Mouse (Mus musculus) heart, adult 18-20 months (tissue): Measurements from ENCODE around the gene Sec22c. TPM values are rescaled to one million over a fixed set of nuclear protein-coding genes. Genes with fewer than 3 reads are reported as not detected.

Experiments used
- DNase-seq, 2 experiments: peaks; one replicate each; pipeline ENCODE4 v3.0.0; 2021 to 2022; ENCODE audit warnings: mixed read lengths in 1 of 2
- total RNA-seq, 2 experiments: library from RNA; stranded (reverse); gene quantifications; 2 replicates each; pipeline ENCODE4 v1.2.3; 2021

Gene Sec22c
- total RNA-seq, 2 experiments from 2014 or later = 5.2 to 6.2 TPM

- DNase-seq = no peak
Observed at GRCm38 (mm10) chr9:121694736-121695135, 10.6 kb downstream of the Sec22c start.

GRCm38 (mm10) chr9:121690734-121691133 lies 14.6 kb downstream of the Sec22c start:
- no peak for DNase-seq

- DNase-seq = no peak
Observed at GRCm38 (mm10) chr9:121690200-121690651, 15.1 kb downstream of the Sec22c start.

- no peak for DNase-seq
Observed at GRCm38 (mm10) chr9:121684702-121685101, 20.6 kb downstream of the Sec22c start.

GRCm38 (mm10) chr9:121682037-121682680 lies 23.1 kb downstream of the Sec22c start:
- no peak for DNase-seq

GRCm38 (mm10) chr9:121681191-121681590 lies 24.1 kb downstream of the Sec22c start:
- no peak for DNase-seq

- peak; percentile 56 to 62 for DNase-seq
Observed at GRCm38 (mm10) chr9:121679549-121679948, 25.7 kb downstream of the Sec22c start.

- no peak for DNase-seq
Observed at GRCm38 (mm10) chr9:121677476-121677875, 27.8 kb downstream of the Sec22c start.

- DNase-seq = no peak
Observed at GRCm38 (mm10) chr9:121677069-121677468, 28.2 kb downstream of the Sec22c start.

- no peak for DNase-seq
Observed at GRCm38 (mm10) chr9:121675556-121675955, 29.7 kb downstream of the Sec22c start.

- DNase-seq = peak in 1 of 2 experiments; percentile 32
Observed at GRCm38 (mm10) chr9:121675011-121675410, 30.3 kb downstream of the Sec22c start.

GRCm38 (mm10) chr9:121673716-121674115 lies 31.6 kb downstream of the Sec22c start:
- no peak for DNase-seq

GRCm38 (mm10) chr9:121672311-121672710 lies 33.0 kb downstream of the Sec22c start:
- DNase-seq = peak; percentile 69 to 76

GRCm38 (mm10) chr9:121671300-121671699 lies 34.0 kb downstream of the Sec22c start:
- DNase-seq = peak; percentile 60 to 72

- DNase-seq = peak; percentile 62 to 72
Observed at GRCm38 (mm10) chr9:121669348-121669791, 35.9 kb downstream of the Sec22c start.

GRCm38 (mm10) chr9:121667822-121668221 lies 37.5 kb downstream of the Sec22c start:
- DNase-seq = no peak

- no peak for DNase-seq
Observed at GRCm38 (mm10) chr9:121666957-121667630, 38.2 kb downstream of the Sec22c start.

GRCm38 (mm10) chr9:121664104-121664503 lies 41.2 kb downstream of the Sec22c start:
- DNase-seq = no peak

GRCm38 (mm10) chr9:121663467-121663866 lies 41.8 kb downstream of the Sec22c start:
- DNase-seq = no peak

GRCm38 (mm10) chr9:121659791-121660190 lies 45.5 kb downstream of the Sec22c start:
- DNase-seq = no peak

GRCm38 (mm10) chr9:121658248-121658647 lies 47.0 kb downstream of the Sec22c start:
- DNase-seq = no peak

GRCm38 (mm10) chr9:121657143-121657542 lies 48.1 kb downstream of the Sec22c start:
- DNase-seq = no peak

GRCm38 (mm10) chr9:121656322-121656721 lies 49.0 kb downstream of the Sec22c start:
- no peak for DNase-seq

- no peak for DNase-seq
Observed at GRCm38 (mm10) chr9:121653668-121654067, 51.6 kb downstream of the Sec22c start.
